Mouse (Mus musculus) myocyte (in vitro differentiated cells): ENCODE measurements around the gene Hoxa4.

Experiments
- CEBPB ChIP-seq: IDR thresholded peaks from 2 replicates; pipeline ENCODE4 v1.6.1; 2011; ENCODE audit warnings: mild to moderate bottlenecking, moderate library complexity; ENCODE audit not compliant: poor library complexity, insufficient read depth, severe bottlenecking
- E2F4 ChIP-seq: IDR thresholded peaks from one replicate; pipeline ENCODE4 v1.6.1; 2011; ENCODE audit warnings: mild to moderate bottlenecking, control low read depth, moderate library complexity; ENCODE audit not compliant: insufficient read depth
- MAX ChIP-seq: IDR thresholded peaks from one replicate; pipeline ENCODE4 v1.6.1; 2011; ENCODE audit warnings: low read depth, mild to moderate bottlenecking, control low read depth
- MYOD1 ChIP-seq, 3 experiments: IDR thresholded peaks; one replicate each; pipeline ENCODE4 v1.6.1; 2011; ENCODE audit warnings: control low read depth in 2 of 3, low read depth in 2 of 3, mild to moderate bottlenecking in 2 of 3, moderate library complexity in 1 of 3; ENCODE audit not compliant: insufficient read length in 2 of 3, control insufficient read depth in 1 of 3
- MYOG ChIP-seq, 3 experiments: IDR thresholded peaks; one replicate each; pipeline ENCODE4 v1.6.1; 2011; ENCODE audit warnings: control low read depth in 2 of 3, low read depth in 2 of 3, mild to moderate bottlenecking in 2 of 3; ENCODE audit not compliant: insufficient read length in 2 of 3, control insufficient read depth in 1 of 3, insufficient read depth in 1 of 3
- POLR2A ChIP-seq: IDR thresholded peaks from one replicate; pipeline ENCODE4 v1.6.1; 2011; ENCODE audit warnings: low read depth, mild to moderate bottlenecking, control low read depth, moderate library complexity; ENCODE audit not compliant: insufficient read length
- POLR2AphosphoS2 ChIP-seq: IDR thresholded peaks from one replicate; pipeline ENCODE4 v1.6.1; 2011; ENCODE audit warnings: low read depth, control low read depth; ENCODE audit not compliant: insufficient read length
- REST ChIP-seq: IDR thresholded peaks from one replicate; pipeline ENCODE4 v1.6.1; 2011; ENCODE audit warnings: mild to moderate bottlenecking, control low read depth, moderate library complexity; ENCODE audit not compliant: insufficient read depth, insufficient read length
- SRF ChIP-seq: IDR thresholded peaks from one replicate; pipeline ENCODE4 v1.6.1; 2011; ENCODE audit warnings: low read depth; ENCODE audit not compliant: control insufficient read depth, insufficient read length
- TCF12 ChIP-seq: IDR thresholded peaks from one replicate; pipeline ENCODE4 v1.6.1; 2011; ENCODE audit warnings: mild to moderate bottlenecking, control low read depth; ENCODE audit not compliant: poor library complexity, insufficient read depth, severe bottlenecking
- TCF3 ChIP-seq: IDR thresholded peaks from one replicate; pipeline ENCODE4 v1.6.1; 2011; ENCODE audit warnings: low read depth, control low read depth; ENCODE audit not compliant: insufficient read length
- USF1 ChIP-seq: IDR thresholded peaks from one replicate; pipeline ENCODE4 v1.6.1; 2011; ENCODE audit warnings: low read depth, mild to moderate bottlenecking, control low read depth, moderate library complexity

DNA sequence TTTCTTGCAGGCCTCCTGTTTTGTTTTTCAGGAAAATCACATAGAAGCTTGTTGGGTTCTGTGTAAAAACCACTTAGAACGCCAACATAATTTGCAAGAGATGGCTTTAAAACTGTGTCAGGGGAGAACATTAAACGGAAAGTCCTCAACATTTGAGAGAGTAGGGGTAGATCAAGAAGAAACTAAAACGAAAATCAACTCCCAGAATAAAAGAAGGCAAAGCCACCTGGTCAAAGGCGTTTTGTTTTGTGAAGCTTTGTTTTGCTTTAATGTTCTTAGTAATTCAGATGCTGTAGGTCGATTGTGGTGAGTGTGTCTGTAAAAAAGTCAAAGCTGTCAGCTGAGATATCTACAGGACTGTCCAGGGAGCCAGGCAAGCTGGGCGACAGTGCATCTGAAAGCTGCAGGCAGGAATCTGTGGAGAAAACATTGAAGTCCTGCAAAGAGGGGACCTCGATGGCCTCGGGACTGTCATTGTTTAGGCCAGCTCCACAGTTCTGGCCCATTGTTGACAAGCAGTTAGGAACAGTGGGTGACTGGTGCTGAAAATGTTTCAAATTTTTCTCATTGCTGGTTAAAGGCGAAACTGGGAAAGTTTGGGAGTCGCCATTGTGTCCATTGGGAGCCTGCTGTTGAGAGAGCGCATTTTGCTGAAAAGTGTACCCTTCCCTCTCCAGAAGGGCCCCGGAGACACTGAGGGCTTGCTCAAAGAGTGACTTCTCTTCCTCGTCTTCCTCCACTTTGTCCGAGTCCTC is 28.8 kb downstream of the Hoxa4 start:
- TF ChIP-seq POLR2A, result no peak
- TF ChIP-seq USF1, result no peak
- no peak for TF ChIP-seq TCF12
- no peak for TF ChIP-seq MAX
- no peak for TF ChIP-seq POLR2AphosphoS2
- TF ChIP-seq MYOD1 (IDR thresholded peaks at IDR 0.05; ENCODE audit: control insufficient read depth in 1 of 3, insufficient read length in 2 of 3, low read depth in 2 of 3), result no peak
- no peak for TF ChIP-seq E2F4
- no peak for TF ChIP-seq CEBPB
- TF ChIP-seq REST, result no peak
- no peak for TF ChIP-seq SRF
- no peak for TF ChIP-seq MYOG (IDR thresholded peaks at IDR 0.05; ENCODE audit: control insufficient read depth in 1 of 3, insufficient read depth in 1 of 3, insufficient read length in 2 of 3, low read depth in 2 of 3)
- TF ChIP-seq TCF3, result no peak
